Mouse (Mus musculus): ENCODE data around the gene Nfkbia.

GRCm38 (mm10) chr12:55492184-55492898 is at the start of gene Nfkbia:
- TF ChIP-seq CTCF (IDR thresholded peaks at IDR 0.05; ENCODE audit: low read depth): peak; percentile 43
- TF ChIP-seq EP300 (IDR thresholded peaks at IDR 0.05; ENCODE audit: low read depth): peak; percentile 75

Data from liver, postnatal 0 days (tissue).